Mouse (Mus musculus) spleen, adult 2 months (tissue): ENCODE results near the gene Adcyap1. TPM values are rescaled to one million over a fixed set of nuclear protein-coding genes. Genes with fewer than 3 reads are reported as not detected.

ENCODE experiments used
- DNase-seq, 2 experiments: peaks; one replicate each; pipeline versions ENCODE4 v3.0.0 to v3.0.0-alpha.2; 2012 to 2021; ENCODE audit warnings: low spot score in 2 of 2, low read depth in 1 of 2
- H3K27ac ChIP-seq: fragments of 200-500 bp; 2 replicates; pipeline ENCODE4 v1.5.1; 2012; ENCODE audit warnings: low read length, inconsistent platforms; ENCODE audit not compliant: insufficient read depth
- H3K27me3 ChIP-seq: fragments of 200-500 bp; 2 replicates; pipeline ENCODE4 v1.6.1; 2012; ENCODE audit warnings: mild to moderate bottlenecking, moderate library complexity, low read length, inconsistent platforms; ENCODE audit not compliant: control insufficient read depth, insufficient read depth
- H3K36me3 ChIP-seq: fragments of 200-500 bp; 2 replicates; pipeline ENCODE4 v1.6.1; 2012; ENCODE audit warnings: mild to moderate bottlenecking, low read length, inconsistent platforms; ENCODE audit not compliant: control insufficient read depth, insufficient read depth
- H3K4me1 ChIP-seq: fragments of 200-500 bp; 2 replicates; pipeline ENCODE4 v1.6.1; 2011; ENCODE audit warnings: inconsistent platforms; ENCODE audit not compliant: control insufficient read depth, insufficient read depth, insufficient read length
- H3K4me3 ChIP-seq: fragments of 200-500 bp; 2 replicates; pipeline ENCODE4 v1.5.1; 2011; ENCODE audit warnings: mild to moderate bottlenecking, inconsistent platforms; ENCODE audit not compliant: insufficient read depth, insufficient read length; ENCODE audit errors: extremely low read depth
- CTCF ChIP-seq: fragments of 200-500 bp; IDR thresholded peaks from 2 replicates; pipeline ENCODE4 v1.5.1; 2011; ENCODE audit warnings: mild to moderate bottlenecking, inconsistent platforms; ENCODE audit not compliant: insufficient read depth, insufficient read length, insufficient replicate concordance; ENCODE audit errors: extremely low read depth
- POLR2A ChIP-seq: fragments of 200-500 bp; IDR thresholded peaks from 2 replicates; pipeline ENCODE4 v1.6.1; 2011; ENCODE audit warnings: low read depth, low read length, inconsistent platforms
- WGBS: fragments of 180-500 bp; shearing (Covaris S2); methylation state at CpG from one replicate; pipeline ENCODE4 v1.1.7; 2018; 5-methylcytosine and 5-hydroxymethylcytosine counted together
- polyA plus RNA-seq: library from polyadenylated mRNA; depleted of rRNA; stranded (reverse); fragments of >200 nt; gene quantifications from 2 replicates; pipeline ENCODE4 v1.2.3, GENCODE M21; 2012

Gene Adcyap1
- polyA plus RNA-seq, 1 experiment, result not detected

DNA sequence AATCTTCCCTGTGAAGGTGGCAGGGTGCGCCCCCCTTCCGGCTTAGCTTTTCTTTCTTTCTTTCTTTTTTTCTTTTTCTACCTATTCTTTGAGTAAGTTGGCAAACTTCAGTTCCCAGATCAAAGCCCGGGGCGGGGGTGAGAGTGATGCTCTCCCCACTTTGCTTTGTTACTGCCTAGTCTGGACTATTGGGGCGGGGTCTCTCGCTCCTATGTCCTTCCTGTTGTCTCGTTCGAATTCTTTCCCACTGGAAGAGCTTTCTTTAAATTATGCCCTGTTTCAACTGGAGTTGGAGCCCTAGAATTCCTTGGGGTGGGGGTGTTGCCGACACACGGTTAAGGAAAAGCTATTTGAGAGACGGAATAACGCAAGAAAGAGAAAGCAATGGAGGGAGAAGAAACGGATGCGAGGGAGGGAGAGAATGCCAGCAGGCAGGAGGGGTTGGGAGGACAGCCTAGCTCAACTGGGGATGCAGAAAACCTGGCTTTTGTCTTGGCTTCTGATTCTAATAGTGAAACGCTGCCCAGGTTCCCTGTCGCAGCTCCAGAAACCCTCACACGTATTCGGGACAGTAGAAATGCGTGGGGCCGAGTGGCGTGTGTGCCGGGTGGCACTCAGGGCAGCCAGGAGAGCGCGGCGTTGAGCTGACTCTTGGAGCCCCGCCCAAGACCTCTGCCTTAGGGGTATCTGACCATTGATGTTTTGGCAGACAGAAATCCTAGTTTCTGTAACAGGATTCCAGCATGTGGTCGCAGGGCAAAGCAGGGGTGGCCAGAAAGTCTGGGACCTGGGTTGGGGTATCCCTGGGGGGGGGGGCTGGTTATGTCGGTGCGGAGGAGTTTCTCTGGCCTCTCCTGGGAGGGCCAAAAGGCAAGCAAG is 1.8 kb downstream of the Adcyap1 start:
- no peak overlapping the region for H3K4me3 ChIP-seq
- no peak overlapping the region for H3K27ac ChIP-seq
- H3K36me3 ChIP-seq, result no peaks in the 10 kb centered on the region
- H3K4me1 ChIP-seq, result no peaks in the 10 kb centered on the region
- peaks cover 5% of the 10 kb centered on the region for H3K27me3 ChIP-seq
- no peak for DNase-seq
- WGBS, result 5% methylated on average over 29 of the region's 29 CpGs
- no peak for TF ChIP-seq CTCF
- TF ChIP-seq POLR2A, result no peak

DNA sequence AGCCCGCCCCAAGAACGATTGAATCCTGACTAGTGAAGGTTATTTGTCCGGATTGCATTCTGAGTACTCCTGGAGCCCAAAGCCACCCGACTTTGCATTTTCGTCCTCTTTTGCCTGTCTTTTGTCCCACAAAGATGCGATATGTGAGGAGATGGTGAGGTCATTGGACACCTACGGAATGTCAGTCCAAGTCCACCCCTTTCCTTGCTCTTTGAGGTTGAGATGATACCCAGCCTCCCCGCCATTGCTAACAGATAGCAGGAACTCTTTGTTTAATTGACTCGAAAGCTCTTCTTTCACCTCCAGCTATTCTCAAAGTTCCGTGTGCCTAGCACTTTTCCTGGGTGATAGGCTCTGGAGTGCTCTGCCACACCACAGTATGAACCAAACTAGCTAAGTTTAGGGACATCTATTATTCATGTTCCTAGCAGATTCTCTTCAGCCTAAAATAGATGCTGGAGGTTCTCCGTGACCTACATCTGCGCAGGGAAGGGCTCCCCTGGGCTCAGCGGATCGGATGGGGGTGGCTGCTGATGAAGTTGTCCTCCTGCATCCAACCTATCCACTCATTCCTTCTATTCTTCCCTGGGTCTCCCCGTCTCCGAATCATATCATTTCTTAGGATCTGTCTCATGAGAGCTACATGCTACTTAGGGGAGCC is 2.6 kb downstream of the Adcyap1 start:
- Histone ChIP-seq H3K4me1 (no peaks in the 10 kb centered on the region), H3K27me3 (peaks cover 5% of the 10 kb centered on the region), H3K36me3 (no peaks in the 10 kb centered on the region), H3K27ac (no peak overlapping the region), H3K4me3 (no peak overlapping the region)
- 10% methylated on average over 16 of the region's 16 CpGs for WGBS
- no peak for DNase-seq
- no peak for TF ChIP-seq CTCF
- no peak for TF ChIP-seq POLR2A

- H3K36me3 ChIP-seq, result no peaks in the 10 kb centered on the region
- no peak for DNase-seq
- H3K27me3 ChIP-seq, result peaks cover 5% of the 10 kb centered on the region
- H3K4me1 ChIP-seq, result no peaks in the 10 kb centered on the region
- WGBS, result 5% methylated on average over 44 of the region's 44 CpGs
- H3K4me3 ChIP-seq, result no peak overlapping the region
- H3K27ac ChIP-seq, result no peak overlapping the region
- TF ChIP-seq POLR2A (no peak), CTCF (no peak)
Measured at GRCm38 (mm10) chr17:93202165-93203075, 3.6 kb downstream of the Adcyap1 start.

DNA sequence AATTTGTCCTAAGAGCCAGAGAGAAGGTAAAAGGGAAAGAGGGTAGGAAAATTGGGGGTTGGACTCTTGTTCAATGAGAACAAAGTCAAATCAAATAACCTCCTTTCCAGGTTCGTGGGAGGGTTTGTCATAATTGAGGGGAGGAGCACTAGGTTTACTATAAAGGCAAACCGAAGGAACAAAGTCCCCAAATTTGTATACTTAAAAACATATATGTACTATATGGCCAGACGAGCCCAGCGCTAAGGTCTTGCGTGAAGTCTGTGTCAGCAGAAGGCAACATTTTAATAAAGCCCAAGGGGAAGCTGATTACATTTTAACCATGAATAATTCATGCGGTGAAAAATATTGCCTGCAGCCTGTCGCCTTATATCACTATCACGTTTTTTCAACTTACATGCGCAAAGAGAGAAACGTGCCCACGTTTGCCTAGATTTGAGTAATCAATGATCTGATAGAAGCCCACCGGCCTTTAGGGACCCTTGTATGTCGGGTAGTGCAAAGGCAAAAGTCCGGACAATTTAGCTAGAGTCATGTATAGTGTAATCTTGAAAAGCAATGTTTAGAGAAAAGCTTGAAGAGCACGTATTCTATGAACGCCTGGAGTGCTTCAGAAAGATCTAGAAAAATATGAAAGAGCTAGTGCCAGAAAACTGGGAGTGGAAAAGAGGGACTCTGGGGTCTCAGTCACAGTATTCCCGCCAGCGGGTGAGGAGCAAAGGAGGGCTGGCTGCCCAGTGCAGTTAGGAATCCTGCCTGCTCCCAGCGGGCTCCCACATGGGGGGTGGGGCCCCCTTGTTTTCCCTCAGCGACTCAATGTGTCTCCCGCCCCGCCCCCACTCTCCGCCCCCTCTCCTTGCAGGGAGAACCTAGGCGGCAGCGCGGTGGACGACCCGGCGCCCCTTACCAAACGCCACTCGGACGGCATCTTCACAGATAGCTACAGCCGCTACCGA is 4.5 kb downstream of the Adcyap1 start:
- TF ChIP-seq POLR2A, result no peak
- TF ChIP-seq CTCF, result no peak
- no peak overlapping the region for H3K27ac ChIP-seq
- no peaks in the 10 kb centered on the region for H3K36me3 ChIP-seq
- H3K4me1 ChIP-seq, result no peaks in the 10 kb centered on the region
- no peak overlapping the region for H3K4me3 ChIP-seq
- WGBS, result 5% methylated on average over 34 of the region's 34 CpGs
- DNase-seq, result no peak
- H3K27me3 ChIP-seq, result peaks cover 5% of the 10 kb centered on the region

GRCm38 (mm10) chr17:93217785-93218184 is 19.0 kb downstream of the Adcyap1 start:
- WGBS, result 88% methylated on average over 6 of the region's 6 CpGs

More at GRCm38 (mm10) chr17:93217785-93218184, 19.0 kb downstream of the Adcyap1 start:
- H3K4me3 ChIP-seq, result no peak overlapping the region
- DNase-seq, result no peak
- no peaks in the 10 kb centered on the region for H3K27me3 ChIP-seq
- TF ChIP-seq CTCF, result no peak
- TF ChIP-seq POLR2A, result no peak
- H3K36me3 ChIP-seq, result no peaks in the 10 kb centered on the region
- H3K4me1 ChIP-seq, result no peaks in the 10 kb centered on the region
- H3K27ac ChIP-seq, result no peak overlapping the region
